Mouse (Mus musculus) brown adipose tissue, adult 24 weeks (tissue): ENCODE data around the gene Brd9. TPM values are rescaled to one million over a fixed set of nuclear protein-coding genes. Genes with fewer than 3 reads are reported as not detected.

Experiments
- H3K27ac ChIP-seq: fragments of 200-500 bp; replicated peaks from 2 replicates; pipeline ENCODE4 v1.5.1; 2012; ENCODE audit warnings: low read depth, mild to moderate bottlenecking, low read length
- H3K4me1 ChIP-seq: fragments of 200-500 bp; 2 replicates; pipeline ENCODE4 v1.6.1; 2012; ENCODE audit warnings: low read length, mixed read lengths; ENCODE audit not compliant: control insufficient read depth, insufficient read depth, insufficient read length
- H3K4me3 ChIP-seq: fragments of 200-500 bp; 2 replicates; pipeline ENCODE4 v1.5.1; 2012; ENCODE audit warnings: low read depth, mild to moderate bottlenecking, low read length, moderate library complexity; ENCODE audit not compliant: insufficient read depth
- polyA plus RNA-seq: library from polyadenylated mRNA; stranded (reverse); fragments of >200 nt; gene quantifications from 2 replicates; pipeline ENCODE4 v1.2.4, GENCODE M21; 2012; ENCODE audit not compliant: missing spikeins, insufficient read depth, insufficient read length

The Brd9 gene
- polyA plus RNA-seq, result 15.4 and 16.2 TPM in 2 replicates

DNA sequence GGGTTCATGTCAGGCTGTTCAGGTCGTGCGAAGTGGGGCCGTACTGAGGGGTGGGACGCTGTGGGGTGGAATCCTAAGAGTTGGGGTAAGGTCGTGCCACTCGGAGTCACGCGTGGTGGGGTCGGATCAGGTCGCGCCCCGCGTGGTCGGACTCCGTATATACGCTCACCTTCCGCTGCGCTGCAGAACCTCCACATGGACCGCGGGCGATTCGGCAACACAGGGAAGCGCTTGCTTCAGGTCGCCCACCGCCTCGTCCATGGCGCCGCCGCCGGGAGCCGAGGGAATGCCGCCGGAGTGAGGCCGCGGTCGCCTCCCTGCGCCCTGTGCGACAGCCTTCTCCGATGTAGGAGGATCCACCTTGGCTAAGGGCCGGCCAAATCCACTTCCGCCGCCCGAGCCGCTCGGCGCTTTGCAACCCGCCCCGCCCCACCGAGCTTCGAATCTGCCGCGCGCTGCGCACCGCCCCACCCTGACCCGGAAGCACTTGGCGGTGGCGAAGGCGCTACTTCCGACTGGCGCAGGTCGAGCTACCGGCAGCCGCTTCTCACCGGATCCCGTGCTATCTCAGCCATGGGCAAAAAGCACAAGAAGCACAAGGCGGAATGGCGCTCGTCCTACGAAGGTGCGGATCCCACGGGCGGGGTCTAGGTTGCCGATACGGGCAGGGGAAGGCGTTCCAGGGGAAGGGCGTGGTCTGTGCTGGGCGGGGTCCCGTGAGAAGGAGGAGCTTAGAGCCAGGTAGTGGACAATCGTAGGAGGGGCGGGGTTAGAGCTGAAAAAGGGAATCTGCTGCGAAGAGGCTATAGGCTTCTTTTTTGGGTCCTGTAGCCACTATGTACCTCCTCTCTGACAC lies at the start of gene Brd9, which contains the start of gene Trip13:
Gene Brd9 (plus strand): TSS at position 491 of the 856 bp plus-strand sequence.
Gene Trip13 (minus strand): TSS at position 464 of the 856 bp plus-strand sequence.
- Histone ChIP-seq H3K27ac (peak within 1 kb of the TSS; percentile 82), H3K4me3 (peak within 1 kb of the TSS; percentile 81), H3K4me1 (no peaks in the 10 kb centered on the region)

DNA sequence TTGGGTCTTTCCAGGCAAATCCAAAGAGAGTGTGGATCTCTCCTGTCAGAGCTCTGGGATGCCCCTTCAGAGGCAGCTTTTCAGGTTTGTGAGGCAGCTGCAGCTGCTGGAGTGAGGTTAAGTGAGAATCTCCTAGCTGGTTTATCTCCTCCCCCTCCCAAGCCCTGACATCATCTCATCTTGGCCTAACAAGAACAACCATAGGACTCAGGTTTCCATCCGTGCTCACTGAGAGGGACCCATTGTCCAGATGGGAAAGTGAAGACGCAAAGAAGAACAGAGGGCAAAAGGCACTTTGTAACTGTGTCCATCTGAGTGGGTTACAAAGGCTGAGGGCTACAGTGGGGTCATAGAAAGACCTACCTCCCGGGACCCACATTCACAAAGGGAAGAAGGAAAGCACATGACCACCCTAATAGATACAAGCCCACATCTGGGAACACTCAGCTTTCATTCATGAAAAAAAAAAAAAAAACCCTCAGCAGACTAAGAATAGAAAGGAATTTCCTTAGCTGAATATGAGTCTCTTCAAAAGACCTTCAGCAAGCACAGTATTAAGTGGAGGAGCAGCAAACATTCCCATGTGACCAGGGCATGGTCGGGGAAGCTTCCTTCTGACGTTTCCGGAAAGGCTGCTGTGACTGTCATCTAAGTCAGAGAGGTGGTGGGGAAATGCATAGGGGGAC lies 45.0 kb upstream of the Brd9 start:
- Histone ChIP-seq H3K4me3 (no peak overlapping the region), H3K4me1 (peaks cover 9% of the 10 kb centered on the region; the same call in 1 of the 2 replicates), H3K27ac (peak overlapping the region; percentile 77; the same call in 1 of the 2 replicates)

DNA sequence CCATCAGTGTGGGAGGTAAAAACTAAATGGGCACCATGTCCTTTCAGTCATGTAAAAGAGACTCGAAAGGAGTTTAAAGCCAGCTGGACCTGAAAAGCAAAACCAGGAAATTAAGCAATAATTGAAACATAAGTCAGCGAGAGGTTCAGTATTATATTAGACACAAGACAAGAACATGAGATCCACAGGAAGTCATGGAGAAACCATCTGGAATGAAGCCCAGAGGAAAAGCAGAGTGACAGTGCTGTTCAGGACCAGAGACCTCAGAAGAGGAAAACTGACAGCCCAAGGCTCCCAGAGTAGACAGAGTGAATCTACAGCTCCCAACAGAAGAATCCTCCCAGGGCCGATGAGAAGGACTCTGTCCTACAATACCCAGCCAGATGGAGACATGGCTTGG lies 40.0 kb upstream of the Brd9 start:
- Histone ChIP-seq H3K4me1 (peaks cover 4% of the 10 kb centered on the region; the same call in 1 of the 2 replicates), H3K4me3 (no peak overlapping the region), H3K27ac (no peak overlapping the region)

DNA sequence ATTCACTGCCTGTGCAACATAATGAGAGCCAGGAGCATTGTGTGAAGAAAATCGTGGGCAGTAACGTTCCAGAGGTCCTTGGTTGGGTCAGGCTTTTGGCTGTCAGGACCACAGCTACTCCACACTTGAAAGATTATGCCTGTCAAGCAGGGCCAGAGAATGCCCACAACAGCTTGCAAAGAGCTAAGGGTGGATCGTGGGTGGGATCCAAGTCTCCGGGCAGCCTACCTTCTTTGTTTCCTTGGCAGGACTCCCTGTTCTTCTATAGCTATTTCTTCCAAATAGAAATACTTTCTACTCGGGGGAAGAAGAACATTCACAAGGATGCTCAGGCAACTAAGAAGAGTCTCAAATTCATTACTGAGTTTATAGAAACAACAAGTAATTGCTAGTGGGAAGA lies 30.5 kb upstream of the Brd9 start:
- Histone ChIP-seq H3K4me3 (no peak overlapping the region), H3K4me1 (no peaks in the 10 kb centered on the region), H3K27ac (no peak overlapping the region)

DNA sequence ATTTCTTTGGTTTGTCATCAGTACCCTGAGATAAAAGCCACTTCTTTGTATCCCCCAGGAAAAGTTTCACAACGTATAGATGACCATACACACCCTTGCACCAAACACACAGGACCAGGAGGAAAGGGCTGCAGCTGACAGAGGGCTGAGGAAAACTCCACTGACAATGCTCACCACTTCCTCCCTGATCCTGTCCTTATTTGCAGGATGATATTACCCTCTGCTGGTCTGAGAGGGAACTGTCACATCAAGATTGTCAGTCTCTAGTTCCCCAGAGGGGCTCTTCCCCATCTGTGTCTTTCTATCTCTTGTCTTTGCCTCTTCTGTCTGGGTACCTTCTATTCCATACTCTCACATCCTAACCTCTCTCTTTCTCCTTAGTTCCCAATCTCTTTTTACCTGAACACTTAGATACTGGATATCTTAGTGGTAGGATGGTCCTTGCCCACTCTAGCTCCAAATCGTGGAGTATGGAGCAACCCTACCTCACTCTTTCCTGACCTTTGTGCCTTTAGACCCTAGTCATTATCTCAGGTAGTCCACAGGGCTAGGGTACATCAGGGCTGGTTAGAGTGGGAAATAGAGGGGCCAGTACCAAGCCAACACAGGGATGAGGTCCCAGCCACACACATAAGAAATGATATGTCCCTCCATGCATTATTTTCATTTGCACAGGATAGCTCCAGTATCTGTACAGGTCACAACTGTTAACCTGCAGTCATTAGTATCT lies 29.8 kb upstream of the Brd9 start:
- no peaks in the 10 kb centered on the region for H3K4me1 ChIP-seq
- no peak overlapping the region for H3K27ac ChIP-seq
- no peak overlapping the region for H3K4me3 ChIP-seq

DNA sequence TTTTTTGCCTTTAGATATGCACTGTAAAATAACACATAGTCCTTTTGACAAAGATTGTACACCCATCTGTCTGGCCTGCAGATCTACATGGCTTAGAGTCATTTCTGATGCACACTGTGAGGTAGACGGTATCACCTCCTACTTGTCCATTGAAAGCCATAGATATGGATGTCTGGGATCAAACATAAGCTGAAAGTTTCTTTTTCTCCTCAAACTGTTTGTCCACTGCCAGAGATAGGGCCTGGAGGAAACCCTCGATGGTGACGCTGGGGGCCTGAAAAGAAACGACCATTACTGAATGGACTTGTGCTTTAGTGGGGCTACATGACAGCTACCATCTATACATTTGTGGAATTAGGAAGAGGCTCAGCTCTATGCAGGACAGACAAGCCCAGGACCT lies 24.5 kb upstream of the Brd9 start:
- H3K4me3 ChIP-seq, result no peak overlapping the region
- H3K27ac ChIP-seq, result no peak overlapping the region
- H3K4me1 ChIP-seq, result no peaks in the 10 kb centered on the region

DNA sequence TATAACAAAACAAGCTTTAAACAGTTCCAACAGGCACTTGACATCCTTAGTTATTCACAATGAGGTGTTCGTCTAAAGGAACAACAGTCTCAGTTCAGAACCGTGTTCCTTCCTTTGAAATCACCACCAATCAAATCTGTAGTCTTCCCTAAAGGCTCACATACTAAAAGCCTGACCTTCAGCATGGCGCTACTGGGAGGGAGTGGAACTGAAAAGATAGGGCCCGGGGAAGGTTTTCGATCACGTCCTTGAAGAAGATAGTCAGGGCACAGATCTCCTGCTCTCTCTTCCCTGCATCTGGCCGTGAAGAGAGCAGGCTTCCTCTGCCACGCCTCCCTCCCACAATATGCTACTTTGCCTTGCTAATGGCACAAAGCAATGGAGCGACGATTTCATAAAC lies 5.4 kb upstream of the Brd9 start:
- no peak overlapping the region for H3K4me3 ChIP-seq
- no peaks in the 10 kb centered on the region for H3K4me1 ChIP-seq
- no peak overlapping the region for H3K27ac ChIP-seq

DNA sequence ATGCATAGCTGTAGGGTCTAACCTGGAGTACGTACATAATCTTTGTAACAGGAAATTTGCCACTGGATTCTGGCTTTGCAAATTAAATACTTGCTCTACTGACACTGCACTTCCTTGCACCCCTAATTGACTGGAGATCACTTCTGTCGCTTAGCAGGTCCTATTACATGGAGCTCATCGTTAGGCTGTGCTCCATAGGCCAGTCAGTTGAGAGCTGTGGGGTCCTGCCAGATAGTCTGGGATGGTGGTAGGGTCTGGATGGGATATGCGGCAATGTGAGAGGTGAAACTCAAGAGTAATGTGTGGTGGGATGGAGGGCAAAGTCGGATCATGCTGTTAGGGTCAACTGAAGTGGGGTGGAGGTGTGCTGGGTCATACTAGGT lies 682 bp upstream of the Brd9 start:
- peak overlapping the region; percentile 81 for H3K4me3 ChIP-seq
- H3K27ac ChIP-seq, result no peak overlapping the region

DNA sequence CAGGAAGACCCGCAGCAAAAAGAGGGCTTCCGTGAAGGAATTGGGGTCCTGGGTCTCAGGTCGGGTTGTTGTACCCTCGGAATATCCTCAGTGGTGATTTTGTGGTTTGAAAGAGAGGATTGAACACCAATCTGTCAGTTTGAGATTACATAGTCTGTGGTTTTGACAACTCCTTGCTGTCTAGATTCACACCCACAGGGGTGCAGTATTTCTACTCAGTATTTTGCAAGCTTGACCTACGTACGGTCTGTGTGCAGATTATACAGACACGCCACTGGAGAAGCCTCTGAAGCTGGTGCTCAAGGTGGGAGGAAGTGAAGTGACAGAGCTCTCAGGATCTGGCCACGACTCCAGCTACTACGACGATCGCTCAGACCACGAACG lies 558 bp downstream of the Brd9 start:
- H3K27ac ChIP-seq, result no peak overlapping the region
- no peaks in the 10 kb centered on the region for H3K4me1 ChIP-seq
- peak overlapping the region; percentile 81 for H3K4me3 ChIP-seq

More for the DNA sequence above, 682 bp upstream of the Brd9 start:
- no peaks in the 10 kb centered on the region for H3K4me1 ChIP-seq

DNA sequence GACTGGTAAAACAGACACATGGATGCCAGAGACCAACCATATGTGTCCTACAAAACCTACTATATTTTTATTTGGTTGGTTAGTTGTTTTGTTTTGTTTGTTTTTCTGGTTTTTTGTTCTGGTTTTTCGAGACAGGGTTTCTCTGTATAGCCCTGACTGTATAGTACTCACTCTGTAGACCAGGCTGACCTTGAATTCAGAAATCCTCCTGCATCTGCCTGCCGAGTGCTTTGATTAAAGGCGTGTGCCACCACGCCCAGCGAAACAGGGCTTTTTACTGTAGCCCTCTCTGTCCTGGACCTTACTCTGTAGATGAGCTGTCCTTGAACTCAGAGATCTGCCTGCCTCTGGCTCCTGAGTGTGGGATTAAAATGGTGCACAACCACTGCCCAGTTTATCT lies 1.5 kb downstream of the Brd9 start:
- Histone ChIP-seq H3K4me1 (no peaks in the 10 kb centered on the region), H3K4me3 (no peak overlapping the region), H3K27ac (no peak overlapping the region)

DNA sequence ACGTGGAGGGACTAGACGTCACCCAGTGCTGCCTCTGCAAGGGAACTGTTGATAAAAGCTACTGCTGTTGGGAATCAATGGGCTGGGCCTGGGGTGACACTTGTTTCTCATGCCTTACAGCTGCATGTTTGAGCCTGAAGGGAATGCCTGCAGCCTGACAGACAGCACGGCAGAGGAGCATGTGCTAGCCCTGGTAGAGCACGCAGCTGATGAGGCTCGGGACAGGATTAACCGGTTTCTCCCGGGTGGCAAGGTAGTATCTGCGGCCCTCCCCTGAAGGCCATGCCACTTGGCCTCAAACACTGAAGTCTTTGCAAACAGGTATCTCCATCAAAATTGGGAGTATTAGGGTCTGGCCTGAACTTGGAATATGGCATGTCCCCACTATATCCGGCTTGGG lies 7.0 kb downstream of the Brd9 start:
- Histone ChIP-seq H3K4me1 (no peaks in the 10 kb centered on the region), H3K27ac (no peak overlapping the region), H3K4me3 (no peak overlapping the region)

DNA sequence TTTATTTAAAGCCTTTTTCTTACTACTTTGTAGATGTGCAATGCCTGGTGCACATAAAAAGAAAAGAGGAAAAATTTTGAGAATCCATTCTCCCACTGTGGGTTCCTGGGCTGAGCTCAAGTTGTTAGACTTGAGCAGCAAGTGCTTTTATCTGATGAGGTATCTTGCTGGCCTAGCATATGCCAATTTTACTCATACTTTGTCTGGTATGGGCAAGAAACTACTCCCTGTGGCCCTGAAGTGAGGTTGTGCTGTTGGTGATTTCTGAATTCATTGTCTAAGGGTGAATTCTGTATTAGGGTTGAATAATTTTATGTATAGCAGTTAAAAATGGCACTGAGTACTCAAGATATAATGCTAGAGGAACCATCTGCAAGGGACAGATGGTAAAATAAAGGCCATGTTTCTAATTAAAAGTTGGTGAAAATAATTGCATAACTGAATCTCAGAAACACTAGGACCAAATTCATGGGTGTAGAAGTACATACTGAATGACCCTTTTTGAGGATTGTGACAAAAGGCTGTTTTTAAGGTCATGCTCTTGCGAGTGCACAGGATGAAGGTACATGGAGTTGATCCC lies 16.0 kb downstream of the Brd9 start:
- Histone ChIP-seq H3K27ac (no peak overlapping the region), H3K4me1 (no peaks in the 10 kb centered on the region), H3K4me3 (no peak overlapping the region)

DNA sequence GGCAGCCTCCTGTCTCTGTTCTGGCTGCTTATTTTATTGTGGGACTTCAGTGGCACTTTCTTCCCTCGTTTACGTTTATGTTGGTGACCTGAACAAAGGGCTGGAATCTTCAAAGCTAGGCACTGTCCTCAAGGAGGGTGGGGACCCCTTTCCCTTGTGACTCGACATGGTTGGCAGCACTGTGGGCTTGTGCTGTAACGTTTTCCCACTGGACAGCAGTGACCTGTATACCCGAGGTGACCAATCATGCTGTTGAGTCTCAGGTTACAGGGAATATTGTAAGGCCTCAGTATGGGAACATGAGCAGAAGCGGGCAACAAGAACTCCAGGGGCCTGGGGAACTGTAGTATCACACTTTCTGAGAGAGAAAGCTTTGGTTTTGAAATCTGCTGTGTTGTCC lies 17.1 kb downstream of the Brd9 start:
- no peak overlapping the region for H3K4me3 ChIP-seq
- H3K4me1 ChIP-seq, result no peaks in the 10 kb centered on the region
- no peak overlapping the region for H3K27ac ChIP-seq

DNA sequence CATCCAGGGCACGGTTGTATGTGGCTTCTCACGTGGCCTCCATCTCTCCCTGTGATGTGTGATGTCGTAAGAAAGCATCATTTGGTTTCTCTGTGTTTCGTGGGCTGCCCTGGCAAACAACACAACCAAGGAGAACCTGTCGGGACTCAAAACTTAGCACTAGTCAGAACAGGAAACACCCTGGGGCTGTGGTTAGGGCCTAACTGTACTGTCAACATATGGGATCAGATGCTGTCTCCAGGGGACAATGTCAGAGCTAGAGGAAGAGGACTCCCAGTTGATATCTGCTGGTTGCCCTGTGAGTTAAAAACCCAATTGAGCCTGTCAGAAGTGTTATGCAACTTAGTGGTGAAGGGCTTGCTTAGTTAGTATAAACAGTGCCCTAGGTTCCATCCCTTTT lies 17.9 kb downstream of the Brd9 start:
- Histone ChIP-seq H3K27ac (no peak overlapping the region), H3K4me1 (no peaks in the 10 kb centered on the region), H3K4me3 (no peak overlapping the region)

DNA sequence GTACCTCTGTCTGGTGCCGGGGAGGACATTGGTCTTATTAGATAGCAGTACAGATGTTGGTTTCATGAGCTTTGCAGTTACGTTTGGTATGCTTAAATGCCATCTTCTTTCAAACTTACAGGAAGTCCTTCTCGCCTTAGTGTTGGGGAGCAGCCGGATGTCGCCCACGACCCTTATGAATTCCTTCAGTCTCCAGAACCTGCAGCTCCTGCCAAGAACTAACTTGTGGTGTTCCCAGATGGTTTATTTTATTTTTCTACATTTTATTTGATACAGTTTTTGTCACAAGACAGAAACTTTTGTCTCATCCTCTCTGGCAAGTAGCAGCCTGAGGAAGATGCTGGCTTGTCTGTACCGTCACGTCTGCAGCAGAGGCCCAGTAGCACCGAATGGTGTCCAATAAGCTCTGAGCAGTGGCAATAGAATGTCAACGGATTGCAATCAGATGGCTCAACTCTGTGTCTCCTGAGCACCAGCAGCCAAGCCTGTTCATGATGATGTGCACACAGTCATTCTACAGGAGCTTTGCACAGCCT lies 22.6 kb downstream of the Brd9 start:
- no peak overlapping the region for H3K27ac ChIP-seq
- no peaks in the 10 kb centered on the region for H3K4me1 ChIP-seq
- no peak overlapping the region for H3K4me3 ChIP-seq
